Mouse (Mus musculus) effector memory CD4-positive, alpha-beta T cell, adult 7 months (primary cell): ENCODE results near the gene Cd207. TPM values are rescaled to one million over a fixed set of nuclear protein-coding genes. Genes with fewer than 3 reads are reported as not detected.

Experiments
- polyA plus RNA-seq: library from polyadenylated mRNA; unstranded; fragments of 100-300 nt; shearing (Covaris generic); gene quantifications from one replicate; pipeline ENCODE4 v1.2.1, GENCODE M21; 2017

Gene Cd207
- not detected for polyA plus RNA-seq

GRCm38 (mm10) chr6:83677757-83678156 is at the start of gene Cd207:
Cd207 (minus strand) TSS chr6:83677857.

GRCm38 (mm10) chr6:83711067-83711675 is 33.5 kb upstream of the Cd207 start, which contains the start of gene Vax2:
Vax2 (plus strand) TSS chr6:83711264.

DNA sequence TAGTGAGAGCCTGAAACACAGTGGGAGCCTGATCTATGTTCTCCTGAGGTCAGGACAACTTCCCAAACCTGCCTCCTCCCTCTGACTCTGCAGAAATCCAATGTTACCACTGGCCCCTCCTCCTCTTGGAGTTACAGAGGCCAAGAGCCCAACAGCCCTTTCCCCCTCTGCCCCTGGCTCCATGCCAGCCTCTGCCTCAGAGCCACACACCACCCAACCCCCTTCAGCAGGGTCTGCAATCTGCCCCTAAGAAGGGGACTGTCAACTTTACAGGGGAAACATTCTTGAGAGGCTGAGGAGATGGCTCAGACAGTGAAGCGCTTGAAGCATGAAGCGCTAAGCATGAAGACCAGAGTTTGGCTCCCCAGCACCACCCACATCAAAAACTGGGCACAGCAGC is 21.6 kb downstream of the Cd207 start, which contains the start of gene Clec4f:
Gene Clec4f, minus strand, starts transcription at position 101 of the 400 bp plus-strand sequence.

Other genes with a start within 250 kb of the Cd207 start
- gene Tet3, start 218.8 kb downstream of the Cd207 start, polyA plus RNA-seq: 27.0 TPM
- gene Dguok, start 170.9 kb downstream of the Cd207 start, polyA plus RNA-seq: 87.0 TPM
- gene Actg2, start 141.6 kb downstream of the Cd207 start, polyA plus RNA-seq: 0.51 TPM
- gene Stambp, start 105.1 kb downstream of the Cd207 start, polyA plus RNA-seq: 29.2 TPM
- not detected for gene Clec4f, start 21.7 kb downstream of the Cd207 start, polyA plus RNA-seq
- 3.8 TPM for gene Vax2, start 33.4 kb upstream of the Cd207 start, polyA plus RNA-seq
- gene Atp6v1b1, start 65.1 kb upstream of the Cd207 start, polyA plus RNA-seq: not detected
- gene Ankrd53, start 84.8 kb upstream of the Cd207 start, polyA plus RNA-seq: not detected
- gene Tex261, start 98.0 kb upstream of the Cd207 start, polyA plus RNA-seq: 60.5 TPM
- 13.1 TPM for gene Nagk, start 117.1 kb upstream of the Cd207 start, polyA plus RNA-seq
- gene Paip2b, start 153.9 kb upstream of the Cd207 start, polyA plus RNA-seq: 63.7 TPM
- 85.3 TPM for gene Zfp638, start 189.3 kb upstream of the Cd207 start, polyA plus RNA-seq